Mouse (Mus musculus): ENCODE data around the gene Rangrf.
"Not testable (repeated sequence)": the region's sequence is repeated elsewhere in the genome, so short reads cannot be mapped to it uniquely, and the experiment has no call there.

DNA sequence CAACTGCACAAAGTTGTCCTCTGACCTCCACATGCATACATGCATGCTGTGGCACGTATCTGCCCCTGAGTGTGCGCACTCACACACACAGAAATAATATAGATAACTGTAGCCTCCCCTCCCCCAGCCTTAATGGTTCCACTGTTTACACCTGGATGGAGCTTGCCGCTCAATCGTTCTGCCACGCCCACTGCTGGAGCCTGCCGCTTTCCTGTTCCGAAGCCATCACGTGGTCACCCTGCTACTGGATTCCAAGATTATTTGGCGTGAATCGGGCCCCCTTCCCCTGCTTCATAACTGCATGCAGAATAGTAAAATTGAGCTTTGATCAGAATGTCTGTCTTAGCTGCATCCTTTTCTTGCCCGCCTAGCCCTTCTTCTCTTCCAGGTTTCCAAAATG is 12.8 kb downstream of the Rangrf start:
- not testable (repeated sequence) for TF ChIP-seq CTCF (IDR thresholded peaks at IDR 0.05 in 2 of 3, conservative IDR thresholded peaks at IDR 0.05 in 1 of 3; ENCODE audit: control insufficient read depth in 1 of 3, insufficient read depth in 1 of 3, low read depth in 2 of 3, low read length in 3 of 3, poor library complexity in 1 of 3, severe bottlenecking in 1 of 3); EP300 (IDR thresholded peaks at IDR 0.05; ENCODE audit: low read depth in 1 of 2, low read length in 2 of 2); MAX (IDR thresholded peaks at IDR 0.05; ENCODE audit: low read length); POLR2A (IDR thresholded peaks at IDR 0.05; ENCODE audit: control insufficient read depth in 1 of 2, insufficient read depth in 1 of 2, low read depth in 1 of 2, low read length in 2 of 2, poor library complexity in 1 of 2); MAZ (IDR thresholded peaks at IDR 0.05; ENCODE audit: low read depth, low read length); USF1 (IDR thresholded peaks at IDR 0.05; ENCODE audit: low read depth, low read length)
